Mouse (Mus musculus) heart, postnatal 36 days (tissue): ENCODE results near the gene Agpat4. TPM values are rescaled to one million over a fixed set of nuclear protein-coding genes. Genes with fewer than 3 reads are reported as not detected.
A peak's percentile ranks its signal among the peaks of the same experiment; 100 is the strongest.

ENCODE experiments used
- DNase-seq, 2 experiments: peaks; one replicate each; pipeline ENCODE4 v3.0.0; 2021 to 2022
- intact Hi-C: fragments of 180-260 bp; cut with DNase I; formaldehyde crosslinking; loops from one replicate; pipeline ENCODE4 v1.15.1; 2025
- total RNA-seq, 2 experiments: library from RNA; stranded (reverse); gene quantifications; 2 replicates each; pipeline ENCODE4 v1.2.3; 2021

The Agpat4 gene
- total RNA-seq, 2 experiments from 2014 or later: 3.8 to 5.1 TPM

DNA sequence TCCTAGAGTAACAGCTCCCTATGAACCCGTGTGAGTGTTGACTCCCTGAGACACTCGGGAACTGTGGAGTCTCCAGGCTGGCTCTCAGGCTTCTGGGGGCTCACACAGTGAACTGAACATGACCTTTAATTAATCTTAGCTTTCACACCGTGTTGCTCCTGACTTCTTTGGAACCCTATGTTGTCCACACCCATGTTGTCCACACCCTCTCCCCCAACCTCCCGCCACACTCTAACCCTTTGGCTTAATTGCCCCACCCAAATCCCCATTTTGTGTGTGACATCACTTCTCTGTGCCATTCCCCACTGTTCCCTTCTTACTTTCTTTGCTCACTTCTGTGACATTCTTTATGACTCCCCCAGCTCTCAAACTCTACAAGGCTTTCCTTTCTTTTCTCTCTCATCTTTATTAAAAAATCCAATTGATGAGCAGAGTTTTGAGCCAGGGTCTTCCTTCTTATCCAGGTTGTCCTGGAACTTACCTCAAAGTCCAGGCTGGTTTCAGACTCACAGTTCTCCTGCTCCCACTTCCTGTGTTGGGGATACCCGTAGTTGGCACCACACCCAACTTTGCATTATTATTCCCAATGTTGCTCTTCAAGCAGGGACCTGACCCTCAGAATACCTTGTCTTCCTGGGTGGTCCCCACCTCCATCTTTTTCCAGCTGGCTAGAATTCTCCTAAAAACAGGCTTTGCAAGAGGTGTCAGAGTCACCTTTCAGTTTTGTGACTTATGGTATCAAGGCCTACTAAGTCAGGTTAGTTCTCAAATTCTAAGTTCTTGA is 64.4 kb downstream of the Agpat4 start:
- no peak for DNase-seq
- intact Hi-C loops: no loop called here

DNA sequence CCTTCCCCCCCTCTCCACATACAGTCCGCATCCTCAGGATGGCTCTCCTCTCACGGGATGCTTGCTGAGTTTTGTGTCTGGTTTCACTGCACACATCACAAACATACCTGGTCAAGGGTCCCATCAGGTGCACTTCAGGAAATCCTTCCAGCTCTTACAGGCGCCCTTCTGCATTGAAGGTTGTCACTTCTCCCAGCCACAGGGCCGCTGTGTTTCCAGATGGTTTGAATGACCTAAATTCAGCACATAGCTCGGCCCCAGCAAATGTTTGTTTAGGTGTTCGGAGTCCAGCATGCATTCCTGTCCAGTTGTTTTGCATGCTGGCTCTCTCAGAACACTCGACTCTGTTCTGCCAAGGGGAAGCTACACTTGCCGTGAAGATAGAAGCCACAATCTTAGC is 65.8 kb downstream of the Agpat4 start:
- no peak for DNase-seq
- intact Hi-C loops: no loop called here

DNA sequence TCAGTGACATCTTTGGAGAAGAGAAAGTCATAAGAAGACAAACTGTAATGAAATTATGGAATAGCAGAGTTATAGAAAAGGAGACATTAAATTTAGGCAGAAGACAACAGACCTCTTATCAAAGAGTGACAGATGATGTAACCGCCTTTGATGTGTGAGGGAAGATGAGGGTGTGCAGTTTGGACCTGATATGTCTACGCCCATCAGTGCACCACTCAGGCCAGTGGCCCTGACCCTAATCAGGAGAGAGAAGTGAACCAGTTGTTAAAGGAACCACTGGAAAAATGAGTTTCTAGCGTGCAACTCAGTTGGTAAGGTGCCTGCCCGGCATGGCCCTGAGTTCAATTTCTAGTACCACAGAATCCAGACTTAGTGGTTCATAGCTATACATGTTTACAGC is 67.4 kb downstream of the Agpat4 start:
- DNase-seq: no peak
- intact Hi-C loops: no loop called here

GRCm38 (mm10) chr17:12186341-12186740 is 67.8 kb downstream of the Agpat4 start:
- no peak for DNase-seq
- intact Hi-C loops: no loop called here

DNA sequence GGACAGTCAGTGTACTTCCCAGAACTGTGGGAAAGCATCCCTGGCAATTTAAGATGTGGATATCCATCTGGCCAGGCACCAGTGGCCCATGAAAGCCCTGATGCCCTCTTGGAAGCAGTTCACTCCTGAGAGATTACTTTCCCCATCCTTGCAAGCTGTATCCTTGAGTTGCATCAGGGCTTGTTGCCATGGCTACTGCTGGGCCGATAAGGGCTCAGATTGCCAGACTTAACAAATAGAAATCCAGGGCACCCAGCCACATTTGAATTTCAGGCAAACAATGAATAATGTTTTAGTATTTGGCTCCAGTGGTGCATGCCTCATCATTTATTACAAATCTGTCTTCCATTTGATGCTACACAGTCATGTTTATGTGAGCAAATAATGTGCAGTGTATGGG is 69.3 kb downstream of the Agpat4 start:
- no peak for DNase-seq
- intact Hi-C loops: no loop called here

GRCm38 (mm10) chr17:12195137-12195536 is 76.6 kb downstream of the Agpat4 start:
- intact Hi-C loops: no loop called here
- DNase-seq: no peak

GRCm38 (mm10) chr17:12195604-12196003 is 77.1 kb downstream of the Agpat4 start:
- no peak for DNase-seq
- intact Hi-C loops: no loop called here

DNA sequence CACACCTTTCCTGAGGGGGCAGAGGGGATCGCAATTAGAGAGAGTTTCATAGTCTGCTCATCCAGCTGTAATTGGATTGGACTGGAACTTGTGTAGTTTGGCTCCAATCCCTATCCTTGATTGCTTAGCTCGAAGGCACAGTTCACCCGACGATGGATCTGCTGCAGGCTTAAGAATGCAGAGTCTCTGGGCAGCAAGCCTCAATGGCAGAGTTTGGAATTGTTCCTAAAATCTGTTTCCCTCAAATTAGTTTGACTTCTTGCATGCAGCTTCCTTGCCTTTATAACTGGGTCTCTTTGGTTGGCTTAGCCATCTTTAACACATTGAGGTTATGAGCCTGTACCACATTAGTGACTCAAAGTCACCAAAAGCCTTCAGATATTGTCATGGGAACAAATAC is 81.4 kb downstream of the Agpat4 start:
- intact Hi-C loops: no loop called here
- no peak for DNase-seq

GRCm38 (mm10) chr17:12201086-12201485 is 82.6 kb downstream of the Agpat4 start:
- DNase-seq: no peak
- intact Hi-C loops: no loop called here

GRCm38 (mm10) chr17:12203414-12203897 is 85.0 kb downstream of the Agpat4 start:
- peak in 1 of 2 experiments; percentile 14 for DNase-seq
- intact Hi-C loops: no loop called here

GRCm38 (mm10) chr17:12204246-12204645 is 85.7 kb downstream of the Agpat4 start:
- intact Hi-C loops: no loop called here
- no peak for DNase-seq

- intact Hi-C loops: no loop called here
- DNase-seq: no peak
Measured at GRCm38 (mm10) chr17:12204689-12205014, 86.1 kb downstream of the Agpat4 start.

GRCm38 (mm10) chr17:12205015-12205693 is 86.7 kb downstream of the Agpat4 start:
- DNase-seq: no peak
- intact Hi-C loops: no loop called here

DNA sequence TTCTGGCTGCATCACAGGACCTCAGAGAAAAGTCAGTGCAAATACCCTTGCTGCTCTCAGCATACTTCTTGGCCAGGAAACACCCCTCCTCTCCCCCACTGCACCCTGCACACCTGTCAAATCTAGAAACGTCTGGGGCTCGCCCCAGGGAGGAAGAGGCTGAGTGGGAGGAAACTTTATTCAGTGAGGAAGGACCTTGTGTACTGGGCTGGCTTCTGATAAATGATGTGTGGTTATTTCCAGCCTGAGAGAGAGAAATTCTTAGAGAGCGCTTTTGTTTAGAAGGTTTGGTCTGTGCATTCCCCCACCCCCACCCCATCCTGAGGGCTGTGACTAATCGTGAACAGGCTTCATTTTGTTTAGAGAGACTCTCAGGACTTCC is 87.2 kb downstream of the Agpat4 start:
- intact Hi-C loops: no loop called here
- DNase-seq: no peak

DNA sequence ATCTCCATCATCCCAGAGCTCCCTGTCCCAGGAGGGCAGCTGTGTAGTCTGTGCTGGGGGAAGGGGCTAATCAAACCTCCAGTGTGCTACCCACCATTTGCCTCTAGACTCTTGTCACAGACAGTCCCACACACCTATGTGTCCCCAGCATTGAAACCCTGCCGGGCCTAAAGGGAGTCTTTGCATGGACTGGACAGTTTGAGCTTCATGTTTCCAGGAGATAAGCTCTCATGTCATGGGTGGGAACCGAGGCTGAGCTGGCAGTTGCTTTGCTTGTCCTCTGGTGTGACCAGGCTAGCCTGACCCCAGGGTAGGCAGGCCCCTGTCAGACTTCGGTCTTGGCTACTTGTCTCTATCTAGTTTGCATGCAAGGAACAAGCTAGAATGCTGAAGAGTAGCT is 87.7 kb downstream of the Agpat4 start:
- DNase-seq: no peak
- intact Hi-C loops: no loop called here

GRCm38 (mm10) chr17:12207022-12207548 is 88.6 kb downstream of the Agpat4 start:
- intact Hi-C loops: no loop called here
- DNase-seq: no peak

- intact Hi-C loops: no loop called here
- no peak for DNase-seq
Measured at GRCm38 (mm10) chr17:12209481-12209880, 91.0 kb downstream of the Agpat4 start.

- intact Hi-C loops: loop anchor here (1.0 to 5.0 kb wide), 3 partner anchors 93 to 171 kb away; partner anchors contain the start of gene Agpat4
- DNase-seq: peak; percentile 87 to 94
Measured at GRCm38 (mm10) chr17:12210544-12211132, 92.1 kb downstream of the Agpat4 start.

GRCm38 (mm10) chr17:12211890-12212289 is 93.4 kb downstream of the Agpat4 start:
- intact Hi-C loops: loop anchor here (1.0 to 5.0 kb wide), 2 partner anchors 95 to 109 kb away; partner anchors contain the start of gene Agpat4
- DNase-seq: no peak

GRCm38 (mm10) chr17:12212341-12212740 is 93.8 kb downstream of the Agpat4 start:
- DNase-seq: no peak
- intact Hi-C loops: loop anchor here (5.0 kb wide), 1 partner anchor 95 kb away; the partner anchor contains the start of gene Agpat4

DNA sequence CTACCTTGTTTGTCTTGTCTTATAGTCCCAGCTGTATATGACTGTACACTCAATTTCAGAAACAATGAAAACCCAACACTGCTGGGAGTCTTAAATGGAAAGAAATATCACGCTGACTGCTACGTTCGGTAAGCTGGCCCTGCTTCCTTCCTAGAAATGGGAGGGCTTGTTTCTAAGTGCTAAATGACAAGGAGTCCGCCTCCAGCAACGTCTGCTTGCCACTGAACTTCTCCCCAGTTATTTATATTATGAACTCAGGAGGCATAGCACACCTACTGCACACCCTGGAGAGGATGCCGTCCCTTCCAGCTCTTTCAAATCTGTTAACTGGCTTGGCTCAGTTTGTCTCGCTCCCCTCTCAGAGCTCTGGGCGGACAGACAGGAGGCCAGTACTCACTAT is 94.9 kb downstream of the Agpat4 start:
- intact Hi-C loops: loop anchor here (5.0 kb wide), 1 partner anchor 96 kb away; the partner anchor contains the start of gene Agpat4
- no peak for DNase-seq
